Mouse (Mus musculus): ENCODE measurements around the gene D17H6S53E. TPM values are rescaled to one million over a fixed set of nuclear protein-coding genes. Genes with fewer than 3 reads are reported as not detected.
A peak's percentile ranks its signal among the peaks of the same experiment; 100 is the strongest.

Gene D17H6S53E
- polyA plus RNA-seq, 1 experiment from 2014 or later: 6.0 TPM

- Histone ChIP-seq H3K4me2 (replicated peaks) (no peak within 1 kb of the TSS), H3K9ac (no peak within 1 kb of the TSS), H3K27me3 (ENCODE audit: control insufficient read depth, insufficient read depth, low read length) (no peaks in the 10 kb centered on the region), H3K36me3 (replicated peaks; ENCODE audit: control insufficient read depth, insufficient read depth) (no peaks in the 10 kb centered on the region), H3K9me3 (ENCODE audit: control insufficient read depth, low read length) (no peaks in the 10 kb centered on the region), H3K27ac (no peak within 1 kb of the TSS), H3K4me3 (replicated peaks; ENCODE audit: low read length) (no peak within 1 kb of the TSS), H3K4me1 (replicated peaks; ENCODE audit: control insufficient read depth, insufficient read depth, low read length) (peaks cover 7% of the 10 kb centered on the region)
- no peak for DNase-seq (ENCODE audit: low spot score)
- no peak for ATAC-seq (ENCODE audit: low FRiP score)
- WGBS: 85% methylated on average over 7 of the region's 7 CpGs
Measured at GRCm38 (mm10) chr17:35085208-35085865, 40.8 kb upstream of the D17H6S53E start, which contains the start of gene Ly6g6f. Gene Ly6g6f, minus strand, starts transcription at chr17:35085610.

GRCm38 (mm10) chr17:35088151-35088550, 38.0 kb upstream of the D17H6S53E start:
- peaks cover 10% of the 10 kb centered on the region for H3K4me1 ChIP-seq (replicated peaks; ENCODE audit: control insufficient read depth, insufficient read depth, low read length)
- no peak for DNase-seq (ENCODE audit: low spot score)

GRCm38 (mm10) chr17:35088825-35089644, 37.1 kb upstream of the D17H6S53E start, which contains the start of gene Abhd16a:
Gene Abhd16a, plus strand, starts transcription at chr17:35089263.
- Histone ChIP-seq H3K4me2 (replicated peaks) (peak within 1 kb of the TSS; percentile 56), H3K4me1 (replicated peaks; ENCODE audit: control insufficient read depth, insufficient read depth, low read length) (peaks cover 10% of the 10 kb centered on the region), H3K36me3 (replicated peaks; ENCODE audit: control insufficient read depth, insufficient read depth) (peaks cover 27% of the 10 kb centered on the region), H3K9ac (peak within 1 kb of the TSS; percentile 78), H3K27ac (peak within 1 kb of the TSS; percentile 94), H3K4me3 (replicated peaks; ENCODE audit: low read length) (peak within 1 kb of the TSS; percentile 47), H3K27me3 (ENCODE audit: control insufficient read depth, insufficient read depth, low read length) (no peaks in the 10 kb centered on the region), H3K9me3 (ENCODE audit: control insufficient read depth, low read length) (no peaks in the 10 kb centered on the region)
- peak; percentile 98 for ATAC-seq (ENCODE audit: low FRiP score)
- 4% methylated on average over 62 of the region's 67 CpGs for WGBS
- peak; percentile 93 for DNase-seq (ENCODE audit: low spot score)

More at GRCm38 (mm10) chr17:35088151-35088550, 38.0 kb upstream of the D17H6S53E start:
- H3K27ac ChIP-seq: no peak overlapping the region
- WGBS: 57% methylated on average over 2 of the region's 2 CpGs
- no peaks in the 10 kb centered on the region for H3K9me3 ChIP-seq (ENCODE audit: control insufficient read depth, low read length)
- no peak overlapping the region for H3K9ac ChIP-seq
- peaks cover 18% of the 10 kb centered on the region for H3K36me3 ChIP-seq (replicated peaks; ENCODE audit: control insufficient read depth, insufficient read depth)
- H3K27me3 ChIP-seq (ENCODE audit: control insufficient read depth, insufficient read depth, low read length): no peaks in the 10 kb centered on the region
- no peak overlapping the region for H3K4me3 ChIP-seq (replicated peaks; ENCODE audit: low read length)
- no peak for ATAC-seq (ENCODE audit: low FRiP score)
- H3K4me2 ChIP-seq (replicated peaks): no peak overlapping the region

- peak overlapping the region; percentile 78 for H3K9ac ChIP-seq
- peaks cover 40% of the 10 kb centered on the region for H3K36me3 ChIP-seq (replicated peaks; ENCODE audit: control insufficient read depth, insufficient read depth)
- DNase-seq (ENCODE audit: low spot score) (no peak), ATAC-seq (ENCODE audit: low FRiP score) (no peak)
- H3K9me3 ChIP-seq (ENCODE audit: control insufficient read depth, low read length): no peaks in the 10 kb centered on the region
- peak overlapping the region; percentile 56 for H3K4me2 ChIP-seq (replicated peaks)
- H3K4me1 ChIP-seq (replicated peaks; ENCODE audit: control insufficient read depth, insufficient read depth, low read length): peaks cover 10% of the 10 kb centered on the region
- WGBS: 59% methylated on average over 8 of the region's 8 CpGs
- peak overlapping the region; percentile 38 for H3K27ac ChIP-seq
- H3K27me3 ChIP-seq (ENCODE audit: control insufficient read depth, insufficient read depth, low read length): no peaks in the 10 kb centered on the region
- H3K4me3 ChIP-seq (replicated peaks; ENCODE audit: low read length): peak overlapping the region; percentile 47
Measured at GRCm38 (mm10) chr17:35090166-35090932, 35.8 kb upstream of the D17H6S53E start.

DNA sequence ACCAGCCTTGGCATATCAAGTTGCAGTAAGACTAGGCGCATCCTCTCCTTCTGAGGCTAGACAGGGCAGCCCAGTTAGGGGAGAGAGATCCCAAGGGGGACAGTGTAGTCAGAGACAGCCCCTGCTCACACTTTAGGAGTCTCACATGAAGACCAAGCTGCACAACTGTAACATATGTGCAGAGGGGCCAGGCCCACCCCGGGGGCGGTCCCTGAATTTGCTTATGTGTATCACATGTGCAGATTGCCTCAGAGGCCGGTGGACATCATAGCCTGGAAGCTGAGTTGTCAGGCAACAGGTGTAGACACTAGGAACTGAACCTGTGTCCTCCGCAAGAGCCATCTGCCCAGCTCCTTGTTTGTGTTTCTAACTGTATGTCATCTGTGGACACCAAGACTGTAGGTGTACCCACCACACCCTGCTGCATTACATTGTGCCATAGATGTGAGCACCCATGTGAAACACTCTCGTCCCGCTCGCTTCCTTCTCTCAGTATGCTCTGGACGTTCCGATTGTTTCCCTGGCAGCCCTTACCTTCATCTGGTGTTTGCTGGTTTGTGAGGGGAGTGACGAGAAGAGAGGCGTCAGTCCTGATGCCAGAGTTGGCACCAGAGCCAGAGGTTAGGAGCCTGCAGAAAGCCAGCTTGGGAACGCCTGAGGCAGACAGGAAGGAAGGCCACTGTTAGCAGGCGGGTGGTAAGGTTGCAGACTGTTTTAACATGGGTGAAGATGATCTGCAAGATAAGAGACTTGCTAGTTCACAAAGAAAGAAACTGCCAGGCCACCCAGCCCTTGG, 33.6 kb upstream of the D17H6S53E start:
- no peak for ATAC-seq (ENCODE audit: low FRiP score)

DNA sequence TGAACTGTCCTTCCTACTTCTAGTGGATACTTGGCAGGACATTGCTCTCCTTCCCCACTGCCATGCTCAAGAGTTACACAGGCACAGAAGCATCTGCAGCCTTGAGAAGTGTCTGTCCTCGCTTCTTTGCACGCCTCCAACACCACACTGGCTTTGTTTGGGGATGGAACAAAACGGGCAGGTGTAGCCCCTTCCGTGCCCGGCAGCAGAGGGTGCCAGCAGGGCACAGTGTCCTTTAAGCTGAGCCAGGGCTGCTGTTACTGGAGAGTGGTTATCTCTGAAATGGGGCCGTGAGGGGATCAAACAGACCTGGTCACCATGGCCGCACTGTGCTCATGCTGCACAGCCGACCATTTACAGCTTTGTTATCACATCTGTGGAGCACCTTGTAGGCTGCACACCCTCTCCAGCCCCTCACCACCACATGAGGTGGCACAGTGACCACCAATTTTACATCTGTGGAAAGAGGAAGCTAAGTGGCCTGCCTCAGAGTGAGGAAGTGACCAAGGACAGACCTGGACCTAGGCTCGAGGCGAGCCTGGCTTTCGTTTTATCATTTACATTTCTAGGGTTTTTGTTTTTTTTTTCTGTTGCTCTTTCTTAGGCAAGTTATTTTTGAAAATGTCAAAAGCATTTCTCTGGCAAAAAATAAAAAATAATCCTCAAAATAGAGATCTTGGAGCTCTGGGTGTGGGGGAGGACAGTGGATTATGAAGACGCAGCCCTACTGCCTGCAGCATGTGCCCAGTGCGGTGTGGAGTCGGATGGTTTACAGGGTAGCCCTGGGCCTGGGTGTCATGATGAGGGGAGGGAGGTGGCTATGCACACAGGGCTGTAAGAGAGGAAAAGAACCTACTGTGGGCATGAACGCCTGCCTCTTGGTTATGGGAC, 31.5 kb upstream of the D17H6S53E start:
- no peak overlapping the region for H3K9ac ChIP-seq
- H3K4me3 ChIP-seq (replicated peaks; ENCODE audit: low read length): no peak overlapping the region
- DNase-seq (ENCODE audit: low spot score) (no peak), ATAC-seq (ENCODE audit: low FRiP score) (no peak)
- peaks cover 83% of the 10 kb centered on the region for H3K36me3 ChIP-seq (replicated peaks; ENCODE audit: control insufficient read depth, insufficient read depth)
- H3K4me2 ChIP-seq (replicated peaks): no peak overlapping the region
- H3K27ac ChIP-seq: no peak overlapping the region
- no peaks in the 10 kb centered on the region for H3K9me3 ChIP-seq (ENCODE audit: control insufficient read depth, low read length)
- WGBS: 94% methylated on average over 15 of the region's 15 CpGs
- peaks cover 9% of the 10 kb centered on the region for H3K4me1 ChIP-seq (replicated peaks; ENCODE audit: control insufficient read depth, insufficient read depth, low read length)
- no peaks in the 10 kb centered on the region for H3K27me3 ChIP-seq (ENCODE audit: control insufficient read depth, insufficient read depth, low read length)

More for the DNA sequence above, 33.6 kb upstream of the D17H6S53E start:
- Histone ChIP-seq H3K27ac (no peak overlapping the region), H3K4me3 (replicated peaks; ENCODE audit: low read length) (no peak overlapping the region), H3K27me3 (ENCODE audit: control insufficient read depth, insufficient read depth, low read length) (no peaks in the 10 kb centered on the region), H3K9me3 (ENCODE audit: control insufficient read depth, low read length) (no peaks in the 10 kb centered on the region), H3K9ac (no peak overlapping the region), H3K4me2 (replicated peaks) (no peak overlapping the region), H3K36me3 (replicated peaks; ENCODE audit: control insufficient read depth, insufficient read depth) (peaks cover 62% of the 10 kb centered on the region), H3K4me1 (replicated peaks; ENCODE audit: control insufficient read depth, insufficient read depth, low read length) (peaks cover 10% of the 10 kb centered on the region)
- 89% methylated on average over 14 of the region's 14 CpGs for WGBS
- DNase-seq (ENCODE audit: low spot score): no peak

DNA sequence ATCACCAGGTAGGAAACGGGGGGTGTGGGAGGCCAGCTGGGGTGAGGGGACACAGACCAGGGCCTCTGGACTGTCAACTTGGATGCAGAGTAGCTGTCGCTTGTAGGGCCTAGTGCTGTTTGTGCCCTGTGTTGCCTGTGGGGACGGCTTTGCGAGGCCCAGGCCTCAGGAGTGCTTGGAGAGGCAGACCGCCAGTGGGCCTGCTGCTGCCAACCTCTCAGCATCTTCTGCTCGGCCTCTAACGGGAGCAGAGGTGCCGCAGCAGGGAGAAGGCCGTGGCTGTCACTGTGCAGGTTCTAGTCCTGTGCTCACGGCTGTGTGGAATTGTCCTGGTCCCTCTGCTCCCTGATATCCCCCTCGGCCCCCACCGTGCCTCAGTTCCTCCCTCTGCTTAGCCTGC, 29.6 kb upstream of the D17H6S53E start:
- no peak for DNase-seq (ENCODE audit: low spot score)
- ATAC-seq (ENCODE audit: low FRiP score): no peak
- Histone ChIP-seq H3K27ac (no peak overlapping the region), H3K9ac (no peak overlapping the region), H3K4me3 (replicated peaks; ENCODE audit: low read length) (no peak overlapping the region), H3K9me3 (ENCODE audit: control insufficient read depth, low read length) (no peaks in the 10 kb centered on the region), H3K4me2 (replicated peaks) (no peak overlapping the region), H3K36me3 (replicated peaks; ENCODE audit: control insufficient read depth, insufficient read depth) (peaks cover 97% of the 10 kb centered on the region), H3K27me3 (ENCODE audit: control insufficient read depth, insufficient read depth, low read length) (no peaks in the 10 kb centered on the region), H3K4me1 (replicated peaks; ENCODE audit: control insufficient read depth, insufficient read depth, low read length) (no peaks in the 10 kb centered on the region)
- WGBS: 83% methylated on average over 12 of the region's 12 CpGs

GRCm38 (mm10) chr17:35097164-35097655, 29.0 kb upstream of the D17H6S53E start:
- Histone ChIP-seq H3K9ac (no peak overlapping the region), H3K36me3 (replicated peaks; ENCODE audit: control insufficient read depth, insufficient read depth) (peaks cover 99% of the 10 kb centered on the region), H3K9me3 (ENCODE audit: control insufficient read depth, low read length) (no peaks in the 10 kb centered on the region), H3K27me3 (ENCODE audit: control insufficient read depth, insufficient read depth, low read length) (no peaks in the 10 kb centered on the region), H3K27ac (no peak overlapping the region), H3K4me2 (replicated peaks) (no peak overlapping the region), H3K4me1 (replicated peaks; ENCODE audit: control insufficient read depth, insufficient read depth, low read length) (no peaks in the 10 kb centered on the region), H3K4me3 (replicated peaks; ENCODE audit: low read length) (no peak overlapping the region)
- WGBS: 76% methylated on average over 12 of the region's 12 CpGs
- DNase-seq (ENCODE audit: low spot score): no peak
- ATAC-seq (ENCODE audit: low FRiP score): no peak

All from hindbrain, embryonic 14.5 days (tissue).